Mouse (Mus musculus): Measurements from ENCODE around the gene Mta1. TPM values are rescaled to one million over a fixed set of nuclear protein-coding genes. Genes with fewer than 3 reads are reported as not detected.

Mta1 gene
- polyA plus RNA-seq, 1 experiment from 2014 or later = 18.5 TPM

DNA sequence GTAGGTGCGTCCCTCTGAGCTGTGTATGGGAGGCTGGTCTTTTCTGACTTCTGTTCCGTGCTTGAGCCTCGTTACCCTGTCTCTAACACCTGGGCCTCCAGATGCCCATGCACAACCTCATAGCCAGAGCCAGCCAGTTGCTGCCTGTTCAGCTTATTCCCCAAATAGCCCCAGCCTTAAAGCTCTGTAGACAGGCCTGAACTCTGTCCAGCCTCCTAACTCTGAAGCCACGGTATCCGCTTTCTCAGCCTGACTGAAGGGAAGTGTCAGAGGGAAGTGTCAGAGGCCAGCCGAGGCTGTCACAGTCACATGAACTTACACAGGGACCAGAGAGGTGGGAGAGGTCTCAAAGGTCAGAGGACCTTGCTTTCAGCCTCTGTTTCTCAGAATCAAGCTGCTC lies 26.6 kb downstream of the Mta1 start:
- no peak overlapping the region for H3K27ac ChIP-seq
- no peaks in the 10 kb centered on the region for H3K4me1 ChIP-seq (replicated peaks)
- H3K36me3 ChIP-seq = peaks cover 100% of the 10 kb centered on the region
- no peak for DNase-seq (ENCODE audit: low spot score)
- WGBS = 88% methylated on average over 6 of the region's 6 CpGs
- H3K4me3 ChIP-seq = no peak overlapping the region
- no peaks in the 10 kb centered on the region for H3K27me3 ChIP-seq (ENCODE audit: insufficient read depth, poor library complexity, severe bottlenecking)
- no peaks in the 10 kb centered on the region for H3K9me3 ChIP-seq

DNA sequence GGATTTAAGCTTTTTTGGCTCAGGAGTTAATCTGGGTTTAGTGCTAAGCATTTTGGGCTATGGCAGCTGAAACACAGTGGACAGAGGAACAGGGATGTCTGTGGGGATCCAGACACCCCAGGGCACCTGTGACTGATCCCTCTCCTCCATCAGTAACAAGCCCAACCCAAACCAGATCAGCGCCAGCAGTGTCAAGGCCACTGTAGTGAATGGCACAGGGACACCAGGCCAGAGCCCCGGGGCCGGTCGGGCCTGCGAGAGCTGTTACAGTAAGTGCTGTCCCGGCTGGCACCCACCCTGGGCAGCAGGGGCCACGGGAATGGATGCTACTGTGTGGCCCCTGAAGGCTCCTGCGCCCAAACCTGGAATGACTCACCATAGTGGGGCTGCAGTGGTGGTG lies 32.7 kb downstream of the Mta1 start:
- WGBS = 95% methylated on average over 8 of the region's 8 CpGs
- no peaks in the 10 kb centered on the region for H3K27me3 ChIP-seq (ENCODE audit: insufficient read depth, poor library complexity, severe bottlenecking)
- no peak overlapping the region for H3K4me3 ChIP-seq
- no peaks in the 10 kb centered on the region for H3K4me1 ChIP-seq (replicated peaks)
- H3K27ac ChIP-seq = no peak overlapping the region
- H3K36me3 ChIP-seq = peaks cover 100% of the 10 kb centered on the region
- DNase-seq (ENCODE audit: low spot score) = no peak
- no peaks in the 10 kb centered on the region for H3K9me3 ChIP-seq

DNA sequence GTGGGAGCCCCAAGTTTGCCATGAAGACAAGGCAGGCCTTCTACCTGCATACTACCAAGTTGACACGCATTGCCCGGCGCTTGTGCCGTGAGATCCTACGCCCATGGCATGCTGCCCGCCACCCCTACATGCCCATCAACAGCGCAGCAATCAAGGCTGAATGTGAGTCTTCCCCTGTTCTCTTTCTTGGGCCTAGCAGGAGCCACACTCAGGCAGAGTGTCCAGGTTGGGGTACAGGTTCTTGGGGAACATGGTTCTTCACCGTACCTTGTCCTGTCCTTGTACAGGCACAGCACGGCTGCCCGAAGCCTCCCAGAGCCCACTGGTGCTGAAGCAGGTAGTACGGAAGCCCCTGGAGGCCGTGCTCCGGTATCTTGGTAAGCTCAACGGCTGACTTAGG lies 33.5 kb downstream of the Mta1 start:
- H3K9me3 ChIP-seq = no peaks in the 10 kb centered on the region
- no peak for DNase-seq (ENCODE audit: low spot score)
- 97% methylated on average over 14 of the region's 14 CpGs for WGBS
- H3K36me3 ChIP-seq = peaks cover 100% of the 10 kb centered on the region
- H3K4me1 ChIP-seq (replicated peaks) = no peaks in the 10 kb centered on the region
- no peak overlapping the region for H3K27ac ChIP-seq
- H3K27me3 ChIP-seq (ENCODE audit: insufficient read depth, poor library complexity, severe bottlenecking) = no peaks in the 10 kb centered on the region
- no peak overlapping the region for H3K4me3 ChIP-seq

DNA sequence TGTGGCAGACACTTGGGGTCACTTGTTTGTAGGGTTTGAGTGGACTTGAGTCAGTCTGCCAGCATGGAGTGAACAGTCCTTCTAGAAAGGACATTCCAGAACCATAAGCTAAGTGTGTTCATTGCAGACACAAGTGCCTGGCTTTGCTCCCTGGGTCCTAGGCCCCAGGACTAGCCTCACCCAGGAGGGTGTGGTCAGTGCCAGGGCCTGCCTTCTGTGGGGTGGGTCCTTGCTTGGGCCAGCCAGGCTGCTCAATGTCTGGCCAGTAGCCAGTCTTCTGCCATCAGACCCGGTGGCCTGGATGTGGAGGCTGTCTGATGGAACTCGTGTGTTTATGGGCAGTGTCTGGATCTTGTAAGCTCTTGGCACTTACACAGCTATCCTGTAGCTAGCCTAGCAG lies 34.5 kb downstream of the Mta1 start:
- H3K4me3 ChIP-seq = no peak overlapping the region
- H3K4me1 ChIP-seq (replicated peaks) = peaks cover 2% of the 10 kb centered on the region
- no peak overlapping the region for H3K27ac ChIP-seq
- no peaks in the 10 kb centered on the region for H3K27me3 ChIP-seq (ENCODE audit: insufficient read depth, poor library complexity, severe bottlenecking)
- H3K9me3 ChIP-seq = no peaks in the 10 kb centered on the region
- peaks cover 100% of the 10 kb centered on the region for H3K36me3 ChIP-seq
- no peak for DNase-seq (ENCODE audit: low spot score)
- 91% methylated on average over 2 of the region's 2 CpGs for WGBS

DNA sequence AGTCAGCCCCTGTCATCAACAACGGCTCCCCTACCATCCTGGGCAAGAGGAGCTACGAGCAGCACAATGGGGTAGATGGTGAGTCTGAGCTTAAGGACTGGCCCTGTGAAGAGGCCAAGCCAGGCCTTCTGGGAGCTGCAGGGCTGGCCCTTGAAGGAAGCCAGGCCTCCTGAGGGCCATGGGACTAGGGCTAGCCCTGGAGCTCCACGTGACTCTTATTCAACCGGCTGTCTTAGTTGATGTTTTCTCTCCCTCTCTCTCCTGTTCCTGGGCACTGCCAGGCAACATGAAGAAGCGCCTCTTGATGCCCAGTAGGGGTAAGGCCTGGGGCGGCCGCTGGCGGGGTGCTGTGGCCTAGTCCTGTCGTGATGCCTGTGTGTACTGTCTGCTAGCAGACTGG lies 35.2 kb downstream of the Mta1 start:
- Histone ChIP-seq H3K4me1 (replicated peaks) (peaks cover 9% of the 10 kb centered on the region), H3K36me3 (peaks cover 100% of the 10 kb centered on the region), H3K4me3 (no peak overlapping the region), H3K27ac (no peak overlapping the region), H3K27me3 (ENCODE audit: insufficient read depth, poor library complexity, severe bottlenecking) (no peaks in the 10 kb centered on the region), H3K9me3 (no peaks in the 10 kb centered on the region)
- 93% methylated on average over 9 of the region's 9 CpGs for WGBS
- no peak for DNase-seq (ENCODE audit: low spot score)

DNA sequence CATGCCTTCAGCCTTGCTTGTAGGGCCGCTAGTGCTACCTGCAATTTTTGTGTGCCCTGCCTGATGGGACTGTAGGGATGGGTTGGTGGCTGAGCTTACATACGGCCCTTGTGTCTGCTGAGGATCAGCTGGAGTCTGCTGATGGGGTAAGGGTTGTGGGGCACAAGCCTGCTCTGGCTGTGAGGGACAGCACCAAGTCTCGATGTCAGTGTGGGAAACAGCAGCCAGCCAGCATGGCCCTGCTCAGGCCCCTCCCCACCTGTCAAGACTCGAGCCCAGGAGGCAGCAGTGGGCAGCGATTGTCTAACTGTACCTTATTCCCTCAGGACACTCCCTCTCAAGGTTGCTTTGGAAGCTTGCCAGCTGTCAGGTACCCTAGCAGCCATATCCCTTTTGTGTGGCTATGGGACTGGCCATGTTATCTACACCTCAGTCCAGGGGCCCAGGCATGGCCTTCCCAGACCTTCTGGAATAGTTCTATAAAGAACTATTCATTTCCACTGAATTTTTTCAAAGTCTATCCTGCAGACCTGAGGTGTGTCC lies 35.9 kb downstream of the Mta1 start:
- Histone ChIP-seq H3K4me3 (no peak overlapping the region), H3K9me3 (no peaks in the 10 kb centered on the region), H3K4me1 (replicated peaks) (peaks cover 16% of the 10 kb centered on the region), H3K36me3 (peaks cover 100% of the 10 kb centered on the region), H3K27me3 (ENCODE audit: insufficient read depth, poor library complexity, severe bottlenecking) (no peaks in the 10 kb centered on the region), H3K27ac (no peak overlapping the region)
- DNase-seq (ENCODE audit: low spot score) = no peak
- WGBS = 86% methylated on average over 5 of the region's 5 CpGs

DNA sequence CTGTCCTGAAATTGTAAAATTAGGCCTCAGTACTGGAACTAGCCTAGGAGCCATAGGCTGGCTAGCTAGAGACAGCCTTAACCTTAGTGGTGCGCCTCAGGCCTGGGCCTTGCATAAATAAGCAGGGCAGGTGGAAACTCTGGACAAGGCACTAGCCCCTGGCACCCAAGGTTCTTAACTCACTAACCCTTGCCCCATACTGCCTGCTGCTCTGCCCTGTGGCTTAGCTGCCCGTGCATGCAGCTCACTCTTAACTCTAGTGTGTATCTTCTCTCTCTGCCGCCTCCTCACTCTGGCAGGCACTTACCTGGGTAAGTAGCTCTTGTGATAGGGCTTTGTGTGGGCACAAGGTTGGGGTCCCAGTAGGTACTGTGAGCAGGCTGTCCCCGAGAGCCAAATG lies 36.4 kb downstream of the Mta1 start:
- Histone ChIP-seq H3K4me1 (replicated peaks) (peaks cover 22% of the 10 kb centered on the region), H3K27ac (no peak overlapping the region), H3K36me3 (peaks cover 97% of the 10 kb centered on the region), H3K4me3 (no peak overlapping the region), H3K27me3 (ENCODE audit: insufficient read depth, poor library complexity, severe bottlenecking) (no peaks in the 10 kb centered on the region), H3K9me3 (no peaks in the 10 kb centered on the region)
- WGBS = 95% methylated on average over 4 of the region's 4 CpGs
- DNase-seq (ENCODE audit: low spot score) = no peak

DNA sequence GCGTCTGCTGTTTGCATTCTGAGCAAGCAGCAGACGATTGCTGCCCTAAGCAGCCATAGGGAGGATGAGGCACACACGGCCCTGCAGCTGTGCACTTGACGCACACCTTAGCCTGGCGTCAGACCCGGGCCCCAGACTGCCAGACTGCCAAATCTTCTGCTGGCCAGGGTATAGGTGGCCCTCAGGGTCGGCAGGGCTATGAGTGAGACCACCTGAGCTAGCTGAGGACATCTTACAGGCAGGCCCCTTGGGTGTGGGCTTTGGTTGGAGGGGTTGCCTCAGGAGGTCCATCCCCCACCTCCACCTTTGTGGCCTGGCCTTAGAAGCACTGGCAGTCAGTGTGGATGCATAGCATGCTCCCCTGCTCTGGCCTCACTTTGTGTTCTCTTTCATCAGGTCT lies 37.3 kb downstream of the Mta1 start:
- peaks cover 88% of the 10 kb centered on the region for H3K36me3 ChIP-seq
- H3K4me1 ChIP-seq (replicated peaks) = peaks cover 31% of the 10 kb centered on the region
- WGBS = 92% methylated on average over 7 of the region's 7 CpGs
- H3K27me3 ChIP-seq (ENCODE audit: insufficient read depth, poor library complexity, severe bottlenecking) = 0 out of 2 replicates have a peak, but pooled peaks cover under 1% of the 10 kb centered on the region
- no peak for DNase-seq (ENCODE audit: low spot score)
- H3K27ac ChIP-seq = no peak overlapping the region
- H3K9me3 ChIP-seq = no peaks in the 10 kb centered on the region
- no peak overlapping the region for H3K4me3 ChIP-seq

DNA sequence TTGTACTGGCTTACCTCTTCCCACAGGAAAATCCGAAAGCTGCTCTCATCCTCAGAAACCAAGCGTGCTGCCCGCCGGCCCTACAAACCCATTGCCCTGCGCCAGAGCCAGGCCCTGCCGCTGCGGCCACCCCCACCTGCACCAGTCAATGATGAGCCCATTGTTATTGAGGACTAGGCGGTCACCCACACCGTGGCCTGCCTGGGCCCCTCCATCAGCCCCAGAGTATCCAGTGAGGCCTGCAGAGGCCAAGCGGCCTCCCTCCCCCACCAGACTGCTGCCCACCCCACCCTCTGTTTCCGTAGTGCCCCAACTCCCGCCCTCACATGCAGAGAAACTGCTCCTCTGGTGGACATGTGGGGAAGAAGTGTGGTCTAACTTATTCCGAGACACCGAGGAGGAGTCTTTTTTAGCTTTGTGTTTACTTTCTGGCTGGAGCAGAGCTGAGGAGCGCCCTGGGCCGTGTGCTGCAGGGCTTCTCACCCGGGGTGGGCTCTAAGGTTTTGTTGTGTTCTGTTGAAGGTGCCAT lies 38.5 kb downstream of the Mta1 start:
- H3K27ac ChIP-seq = no peak overlapping the region

DNA sequence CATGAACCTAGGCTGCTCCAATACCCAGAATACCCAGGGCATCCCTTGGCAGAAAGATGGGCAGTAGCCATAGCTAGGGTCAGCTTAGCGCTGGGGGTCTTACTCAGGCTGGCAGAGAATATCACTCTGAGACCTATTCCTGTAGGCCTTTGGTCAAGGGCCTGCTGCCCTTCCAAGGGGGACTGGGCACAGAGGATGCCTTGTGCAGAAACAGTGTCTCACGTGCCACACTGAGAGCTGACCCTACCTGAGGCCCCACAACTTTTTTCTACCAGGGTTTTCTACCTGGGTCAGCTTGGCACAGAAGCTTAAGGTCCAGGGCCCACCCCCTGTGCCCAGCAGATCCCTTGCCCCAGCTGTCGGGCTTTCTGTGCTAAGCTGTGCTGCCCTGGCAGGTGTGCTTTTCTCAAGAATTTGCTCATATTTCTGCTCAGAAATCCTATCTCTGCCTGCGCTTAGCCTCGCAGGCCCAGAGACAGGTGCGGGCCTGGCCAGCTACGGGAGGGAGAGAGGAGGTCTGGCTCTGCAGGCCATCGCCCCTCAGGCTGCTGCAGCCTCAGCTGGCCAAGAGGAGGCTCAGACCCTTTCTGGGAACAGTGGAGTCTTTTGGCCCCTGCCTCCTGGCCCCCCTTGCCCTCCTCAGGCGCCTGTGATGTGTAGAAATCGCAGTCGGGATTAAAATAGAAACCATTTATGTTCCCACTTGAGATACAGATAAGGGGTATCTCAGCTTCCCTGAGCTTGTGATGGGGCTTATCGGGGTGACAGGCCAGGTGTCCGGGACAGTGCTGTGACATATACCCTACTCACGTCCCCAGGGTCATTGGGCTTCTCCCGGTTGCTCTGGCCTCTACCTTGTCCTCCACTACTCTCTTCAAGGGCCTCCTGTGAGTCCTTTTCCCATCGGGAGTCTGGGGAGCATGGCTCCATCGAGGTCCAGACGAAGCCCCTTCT lies 39.5 kb downstream of the Mta1 start:
- 0 out of 2 replicates have a peak overlapping the region, but pooled peaks have one; percentile 1 for H3K27ac ChIP-seq

More for the DNA sequence above, 38.5 kb downstream of the Mta1 start:
- 81% methylated on average over 17 of the region's 17 CpGs for WGBS
- Histone ChIP-seq H3K4me3 (no peak overlapping the region), H3K4me1 (replicated peaks) (peaks cover 42% of the 10 kb centered on the region), H3K9me3 (no peaks in the 10 kb centered on the region), H3K36me3 (peaks cover 76% of the 10 kb centered on the region), H3K27me3 (ENCODE audit: insufficient read depth, poor library complexity, severe bottlenecking) (peaks cover 12% of the 10 kb centered on the region)
- DNase-seq (ENCODE audit: low spot score) = no peak

DNA sequence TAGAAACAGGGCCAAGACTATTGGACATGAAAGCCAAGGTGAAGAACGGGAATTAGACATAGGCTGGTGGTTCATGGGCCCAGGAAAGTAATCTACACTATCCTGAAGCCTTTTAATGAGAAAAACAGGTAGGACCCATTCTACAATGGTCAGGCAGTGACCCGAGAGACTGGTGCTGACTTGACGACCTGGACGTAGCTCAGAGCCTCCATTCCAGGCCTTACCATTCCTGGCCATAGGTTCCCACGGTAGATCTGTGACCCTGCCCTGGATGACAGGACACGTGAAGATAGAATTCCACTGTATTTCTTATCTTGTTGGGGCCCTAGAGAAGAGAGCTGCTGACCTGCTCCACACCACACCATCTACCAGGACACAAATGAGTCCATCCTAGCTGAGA lies 40.2 kb downstream of the Mta1 start:
- peak overlapping the region; percentile 93 for H3K27ac ChIP-seq

More for the DNA sequence above, 39.5 kb downstream of the Mta1 start:
- Histone ChIP-seq H3K4me1 (replicated peaks) (peaks cover 52% of the 10 kb centered on the region), H3K9me3 (no peaks in the 10 kb centered on the region), H3K27me3 (ENCODE audit: insufficient read depth, poor library complexity, severe bottlenecking) (peaks cover 21% of the 10 kb centered on the region), H3K4me3 (no peak overlapping the region), H3K36me3 (peaks cover 66% of the 10 kb centered on the region)
- DNase-seq (ENCODE audit: low spot score) = no peak
- WGBS = 87% methylated on average over 18 of the region's 18 CpGs

DNA sequence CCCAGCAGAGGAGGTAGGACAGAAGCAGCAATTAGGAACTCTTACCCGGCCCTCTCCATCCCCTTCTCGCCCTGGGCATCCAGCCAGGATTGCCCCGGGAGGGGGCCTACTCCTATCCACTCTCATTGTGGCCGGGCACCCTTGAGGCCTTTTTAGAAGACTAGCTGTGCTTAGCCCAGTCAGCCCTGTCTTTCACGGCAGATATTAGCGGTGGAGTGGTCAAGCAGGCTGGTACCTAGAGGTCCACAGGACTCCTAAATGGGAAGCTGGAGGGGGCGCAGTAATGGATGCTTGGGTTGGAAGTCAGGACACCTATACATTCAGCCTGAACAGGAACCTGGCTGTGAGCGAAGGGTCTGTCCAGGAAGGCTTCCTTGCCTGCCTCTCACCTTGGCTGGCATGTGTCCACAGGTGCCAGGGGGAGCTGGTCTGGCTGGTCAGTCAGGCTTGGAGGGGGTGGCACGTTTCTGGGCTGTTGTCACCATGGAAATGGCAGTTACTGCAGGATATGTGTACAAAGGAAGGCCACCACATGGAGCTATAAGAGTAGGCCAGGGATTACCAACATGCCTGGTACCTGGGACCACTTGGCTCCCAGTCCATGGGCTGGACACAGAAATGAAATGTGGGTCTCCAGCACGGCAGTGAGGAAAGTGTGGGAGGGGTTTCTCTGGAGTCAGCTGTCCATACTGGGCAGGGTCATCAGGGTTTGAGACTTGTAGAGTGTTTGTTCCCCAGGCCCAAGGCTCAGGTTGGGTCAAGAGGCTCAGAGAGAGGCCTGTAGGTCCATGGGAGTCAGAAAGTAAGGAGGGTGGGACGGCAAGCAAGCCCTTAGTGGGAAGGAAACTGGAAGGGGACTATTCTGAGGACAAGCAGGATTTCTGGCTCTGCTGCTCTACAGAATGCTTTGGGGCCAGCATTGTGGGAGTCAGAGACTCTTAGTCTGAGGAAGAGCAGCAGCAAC lies 41.1 kb downstream of the Mta1 start:
- H3K4me3 ChIP-seq = peak overlapping the region; percentile 68
- peaks cover 67% of the 10 kb centered on the region for H3K4me1 ChIP-seq (replicated peaks)
- WGBS = 43% methylated on average over 11 of the region's 11 CpGs
- H3K27me3 ChIP-seq (ENCODE audit: insufficient read depth, poor library complexity, severe bottlenecking) = peaks cover 34% of the 10 kb centered on the region
- DNase-seq (ENCODE audit: low spot score) = no peak
- peaks cover 61% of the 10 kb centered on the region for H3K36me3 ChIP-seq
- peak overlapping the region; percentile 93 for H3K27ac ChIP-seq
- H3K9me3 ChIP-seq = no peaks in the 10 kb centered on the region

More for the DNA sequence above, 40.2 kb downstream of the Mta1 start:
- WGBS = 76% methylated on average over 6 of the region's 6 CpGs
- Histone ChIP-seq H3K4me3 (no peak overlapping the region), H3K4me1 (replicated peaks) (peaks cover 60% of the 10 kb centered on the region), H3K36me3 (peaks cover 61% of the 10 kb centered on the region), H3K9me3 (no peaks in the 10 kb centered on the region), H3K27me3 (ENCODE audit: insufficient read depth, poor library complexity, severe bottlenecking) (peaks cover 25% of the 10 kb centered on the region)
- no peak for DNase-seq (ENCODE audit: low spot score)
